Mouse (Mus musculus) midbrain, embryonic 10.5 days (tissue): ENCODE results near the gene Dock8. TPM values are rescaled to one million over a fixed set of nuclear protein-coding genes. Genes with fewer than 3 reads are reported as not detected.

Experiments used
- DNase-seq: peaks from one replicate; pipeline ENCODE4 v3.0.0-alpha.2; 2017; ENCODE audit warnings: low spot score
- H3K27ac ChIP-seq: fragments of 300-500 bp; sonication (generic); replicated peaks from 2 replicates; pipeline ENCODE4 v1.5.1; 2016; ENCODE audit warnings: mild to moderate bottlenecking
- H3K27me3 ChIP-seq: fragments of 300-500 bp; sonication (generic); 2 replicates; pipeline ENCODE4 v1.6.1; 2016; ENCODE audit warnings: low read depth, mild to moderate bottlenecking; ENCODE audit not compliant: poor library complexity, severe bottlenecking
- H3K36me3 ChIP-seq: fragments of 300-500 bp; sonication (generic); 2 replicates; pipeline ENCODE4 v1.6.1; 2016; ENCODE audit warnings: mild to moderate bottlenecking, moderate library complexity
- H3K4me1 ChIP-seq: fragments of 300-500 bp; sonication (generic); 2 replicates; pipeline ENCODE4 v1.6.1; 2016
- H3K4me3 ChIP-seq: fragments of 300-500 bp; sonication (generic); 2 replicates; pipeline ENCODE4 v1.5.1; 2016; ENCODE audit warnings: mild to moderate bottlenecking, moderate library complexity
- H3K9me3 ChIP-seq: fragments of 300-500 bp; sonication (generic); replicated peaks from 2 replicates; pipeline ENCODE4 v1.6.1; 2016; ENCODE audit warnings: mild to moderate bottlenecking
- WGBS: fragments of 180-500 bp; shearing (Covaris S2); methylation state at CpG from one replicate; pipeline ENCODE4 v1.1.7; 2016; 5-methylcytosine and 5-hydroxymethylcytosine counted together
- polyA plus RNA-seq: library from polyadenylated mRNA; unstranded; fragments of >200 nt; fragmentation: Nextera tagmentation; extraction: Ambion mirVana; gene quantifications from 2 replicates; pipeline ENCODE4 v1.2.1, GENCODE M21; 2016

Dock8 gene
- 1.8 TPM in 2 replicates for polyA plus RNA-seq

- H3K27ac ChIP-seq = peak within 1 kb of the TSS; percentile 58; the same call in 1 of the 2 replicates
Observed at GRCm38 (mm10) chr19:24999201-24999886, at the start of gene Dock8. Gene Dock8, plus strand, starts transcription at chr19:24999534.

GRCm38 (mm10) chr19:24958531-24958930, 40.8 kb upstream of the Dock8 start:
- peaks cover 40% of the 10 kb centered on the region for H3K36me3 ChIP-seq
- no peak overlapping the region for H3K27ac ChIP-seq
- no peak overlapping the region for H3K4me3 ChIP-seq
- H3K27me3 ChIP-seq = no peaks in the 10 kb centered on the region
- H3K4me1 ChIP-seq = peaks cover 13% of the 10 kb centered on the region
- no peak for DNase-seq
- WGBS = 50% methylated on average over 3 of the region's 3 CpGs
- no peaks in the 10 kb centered on the region for H3K9me3 ChIP-seq

More at GRCm38 (mm10) chr19:24999201-24999886, at the start of gene Dock8:
- H3K36me3 ChIP-seq = no peaks in the 10 kb centered on the region
- WGBS = under 1% methylated on average over 105 of the region's 109 CpGs
- peak; percentile 67 for DNase-seq
- H3K9me3 ChIP-seq = no peaks in the 10 kb centered on the region
- peaks cover 14% of the 10 kb centered on the region for H3K4me1 ChIP-seq
- H3K4me3 ChIP-seq = peak within 1 kb of the TSS; percentile 82
- peaks cover 79% of the 10 kb centered on the region for H3K27me3 ChIP-seq

- WGBS = under 1% methylated on average over 36 of the region's 36 CpGs
- DNase-seq = peak; percentile 99
- H3K4me1 ChIP-seq = peaks cover 13% of the 10 kb centered on the region
- H3K4me3 ChIP-seq = peak within 1 kb of the TSS; percentile 76
- H3K27me3 ChIP-seq = no peaks in the 10 kb centered on the region
- H3K36me3 ChIP-seq = peaks cover 13% of the 10 kb centered on the region
- peak within 1 kb of the TSS; percentile 79 for H3K27ac ChIP-seq
- H3K9me3 ChIP-seq = no peaks in the 10 kb centered on the region
Observed at GRCm38 (mm10) chr19:24961172-24961962, 38.0 kb upstream of the Dock8 start, which contains the start of gene Cbwd1. Gene Cbwd1, minus strand, starts transcription at chr19:24961610.

GRCm38 (mm10) chr19:24966203-24966602, 33.1 kb upstream of the Dock8 start:
- H3K4me3 ChIP-seq = no peak overlapping the region
- 81% methylated on average over 2 of the region's 2 CpGs for WGBS
- no peaks in the 10 kb centered on the region for H3K4me1 ChIP-seq
- no peaks in the 10 kb centered on the region for H3K27me3 ChIP-seq
- no peaks in the 10 kb centered on the region for H3K9me3 ChIP-seq
- no peak overlapping the region for H3K27ac ChIP-seq
- H3K36me3 ChIP-seq = no peaks in the 10 kb centered on the region
- DNase-seq = no peak

- no peak for DNase-seq
- no peaks in the 10 kb centered on the region for H3K4me1 ChIP-seq
- no peak overlapping the region for H3K27ac ChIP-seq
- no peaks in the 10 kb centered on the region for H3K9me3 ChIP-seq
- 87% methylated on average over 2 of the region's 2 CpGs for WGBS
- H3K27me3 ChIP-seq = no peaks in the 10 kb centered on the region
- H3K4me3 ChIP-seq = no peak overlapping the region
- no peaks in the 10 kb centered on the region for H3K36me3 ChIP-seq
Observed at GRCm38 (mm10) chr19:24966941-24967340, 32.4 kb upstream of the Dock8 start.

GRCm38 (mm10) chr19:24971307-24971706, 28.0 kb upstream of the Dock8 start:
- WGBS = 88% methylated on average over 7 of the region's 7 CpGs
- Histone ChIP-seq H3K4me3 (no peak overlapping the region), H3K27ac (no peak overlapping the region), H3K36me3 (no peaks in the 10 kb centered on the region), H3K27me3 (no peaks in the 10 kb centered on the region), H3K9me3 (no peaks in the 10 kb centered on the region), H3K4me1 (no peaks in the 10 kb centered on the region)
- DNase-seq = no peak

- H3K36me3 ChIP-seq = no peaks in the 10 kb centered on the region
- no peak for DNase-seq
- H3K9me3 ChIP-seq = no peaks in the 10 kb centered on the region
- no peak overlapping the region for H3K27ac ChIP-seq
- no peaks in the 10 kb centered on the region for H3K4me1 ChIP-seq
- no peak overlapping the region for H3K4me3 ChIP-seq
- WGBS = 80% methylated on average over 3 of the region's 3 CpGs
- no peaks in the 10 kb centered on the region for H3K27me3 ChIP-seq
Observed at GRCm38 (mm10) chr19:24972701-24973390, 26.5 kb upstream of the Dock8 start.

GRCm38 (mm10) chr19:24977991-24978390, 21.3 kb upstream of the Dock8 start:
- no peak for DNase-seq
- Histone ChIP-seq H3K27ac (no peak overlapping the region), H3K27me3 (no peaks in the 10 kb centered on the region), H3K9me3 (no peaks in the 10 kb centered on the region), H3K36me3 (no peaks in the 10 kb centered on the region), H3K4me1 (0 out of 2 replicates have a peak, but pooled peaks cover 5% of the 10 kb centered on the region), H3K4me3 (no peak overlapping the region)
- 83% methylated on average over 11 of the region's 11 CpGs for WGBS

- H3K4me3 ChIP-seq = no peak overlapping the region
- no peak for DNase-seq
- no peak overlapping the region for H3K27ac ChIP-seq
- no peaks in the 10 kb centered on the region for H3K27me3 ChIP-seq
- 91% methylated on average over 10 of the region's 10 CpGs for WGBS
- H3K4me1 ChIP-seq = 0 out of 2 replicates have a peak, but pooled peaks cover 5% of the 10 kb centered on the region
- no peaks in the 10 kb centered on the region for H3K9me3 ChIP-seq
- no peaks in the 10 kb centered on the region for H3K36me3 ChIP-seq
Observed at GRCm38 (mm10) chr19:24978852-24979842, 20.2 kb upstream of the Dock8 start.

- no peak overlapping the region for H3K27ac ChIP-seq
Observed at GRCm38 (mm10) chr19:24981294-24981693, 18.0 kb upstream of the Dock8 start.

GRCm38 (mm10) chr19:24983050-24983449, 16.3 kb upstream of the Dock8 start:
- Histone ChIP-seq H3K36me3 (no peaks in the 10 kb centered on the region), H3K9me3 (no peaks in the 10 kb centered on the region), H3K4me3 (no peak overlapping the region), H3K4me1 (0 out of 2 replicates have a peak, but pooled peaks cover 5% of the 10 kb centered on the region), H3K27me3 (no peaks in the 10 kb centered on the region), H3K27ac (no peak overlapping the region)
- WGBS = 83% methylated on average over 4 of the region's 4 CpGs
- no peak for DNase-seq

More at GRCm38 (mm10) chr19:24981294-24981693, 18.0 kb upstream of the Dock8 start:
- Histone ChIP-seq H3K27me3 (no peaks in the 10 kb centered on the region), H3K9me3 (no peaks in the 10 kb centered on the region), H3K4me3 (no peak overlapping the region), H3K36me3 (no peaks in the 10 kb centered on the region), H3K4me1 (0 out of 2 replicates have a peak, but pooled peaks cover 5% of the 10 kb centered on the region)
- 79% methylated on average over 8 of the region's 8 CpGs for WGBS
- no peak for DNase-seq
